Comparison of ENCODE assay signal across 8 mouse cellular contexts in genomic region chr5:151650700-151651410, GRCm38 (mm10). TPM values are rescaled to one million over a fixed set of nuclear protein-coding genes. Genes with fewer than 3 reads are reported as not detected.
DNase-seq lines count a peak whose midpoint lies in the region; ATAC-seq and TF ChIP-seq lines count a peak whose summit lies in the region.

Gene Rfc3 (minus strand): TSS chr5:151651242.

- H3K27me3 ChIP-seq in C2C12 (ENCODE audit: control insufficient read depth, insufficient read depth, insufficient read length), result no peaks in the 10 kb centered on the region
- H3K27me3 ChIP-seq in erythroblast, embryonic 14.5 days (ENCODE audit: control insufficient read depth), result no peaks in the 10 kb centered on the region
- no peaks in the 10 kb centered on the region for H3K27me3 ChIP-seq in heart, embryonic 11.5 days (ENCODE audit: control insufficient read depth, insufficient read depth, low read length)
- H3K27me3 ChIP-seq in kidney, embryonic 16.5 days (ENCODE audit: insufficient read depth, low read length), result no peaks in the 10 kb centered on the region
- H3K27me3 ChIP-seq in liver, adult 2 months (ENCODE audit: control insufficient read depth, insufficient read depth, low read length), result no peaks in the 10 kb centered on the region
- no peaks in the 10 kb centered on the region for H3K27me3 ChIP-seq in myocyte (ENCODE audit: control insufficient read depth, insufficient read depth, insufficient read length)
- no peaks in the 10 kb centered on the region for H3K27me3 ChIP-seq in splenic B cell, adult 2 months (ENCODE audit: control insufficient read depth, insufficient read depth, low read length, poor library complexity, severe bottlenecking)

- H3K4me3 ChIP-seq in C2C12 (ENCODE audit: insufficient read depth, poor library complexity, severe bottlenecking), result peak within 1 kb of the TSS; percentile 72
- peak within 1 kb of the TSS; percentile 74 for H3K4me3 ChIP-seq in erythroblast, embryonic 14.5 days (replicated peaks)
- peak within 1 kb of the TSS; percentile 73 for H3K4me3 ChIP-seq in heart, embryonic 11.5 days (ENCODE audit: low read depth, low read length)
- H3K4me3 ChIP-seq in kidney, embryonic 16.5 days (ENCODE audit: low read length), result peak within 1 kb of the TSS; percentile 69
- peak within 1 kb of the TSS; percentile 70 for H3K4me3 ChIP-seq in liver, adult 2 months (ENCODE audit: insufficient read depth, low read depth, low read length)
- peak within 1 kb of the TSS; percentile 71 for H3K4me3 ChIP-seq in myocyte

- H3K9me3 ChIP-seq in erythroblast, embryonic 14.5 days (ENCODE audit: control insufficient read depth, low read length), result no peaks in the 10 kb centered on the region
- no peaks in the 10 kb centered on the region for H3K9me3 ChIP-seq in heart, embryonic 11.5 days (replicated peaks; ENCODE audit: control insufficient read depth, low read length)
- H3K9me3 ChIP-seq in kidney, embryonic 16.5 days (ENCODE audit: low read length), result no peaks in the 10 kb centered on the region

- peaks cover 38% of the 10 kb centered on the region for H3K36me3 ChIP-seq in C2C12 (ENCODE audit: control insufficient read depth, insufficient read depth)
- peaks cover 43% of the 10 kb centered on the region for H3K36me3 ChIP-seq in erythroblast, embryonic 14.5 days (ENCODE audit: control insufficient read depth)
- H3K36me3 ChIP-seq in heart, embryonic 11.5 days (ENCODE audit: control insufficient read depth, insufficient read depth, low read length), result peaks cover 21% of the 10 kb centered on the region
- peaks cover 30% of the 10 kb centered on the region for H3K36me3 ChIP-seq in kidney, embryonic 16.5 days (ENCODE audit: insufficient read depth, low read length)
- H3K36me3 ChIP-seq in liver, adult 2 months (ENCODE audit: control insufficient read depth, insufficient read depth, low read length), result peaks cover 8% of the 10 kb centered on the region; the same call in 1 of the 2 replicates
- peaks cover 16% of the 10 kb centered on the region for H3K36me3 ChIP-seq in myocyte (ENCODE audit: control insufficient read depth, insufficient read depth)
- 0 out of 2 replicates have a peak, but pooled peaks cover 1% of the 10 kb centered on the region for H3K36me3 ChIP-seq in splenic B cell, adult 2 months (ENCODE audit: control insufficient read depth, insufficient read depth, low read length, poor library complexity, severe bottlenecking)

- H3K9ac ChIP-seq in heart, embryonic 11.5 days (ENCODE audit: low read depth, low read length), result peak within 1 kb of the TSS; percentile 86
- peak within 1 kb of the TSS; percentile 77 for H3K9ac ChIP-seq in kidney, embryonic 16.5 days (replicated peaks; ENCODE audit: low read length)
- H3K9ac ChIP-seq in liver, adult 2 months (ENCODE audit: low read depth, low read length), result peak within 1 kb of the TSS; percentile 71

- H3K27ac ChIP-seq in heart, embryonic 11.5 days (ENCODE audit: low read depth, low read length), result peak within 1 kb of the TSS; percentile 60
- peak within 1 kb of the TSS; percentile 77 for H3K27ac ChIP-seq in kidney, embryonic 16.5 days (ENCODE audit: low read length)
- H3K27ac ChIP-seq in liver, adult 2 months (replicated peaks; ENCODE audit: insufficient read depth, low read depth, low read length), result no peak within 1 kb of the TSS; the same call in 1 of the 2 replicates

- peak; percentile 16; the same call in 1 of the 2 replicates for TF ChIP-seq POLR2A in brain, embryonic 14.5 days (IDR thresholded peaks at IDR 0.05; ENCODE audit: borderline replicate concordance, extremely low read depth, insufficient read depth, insufficient read length, poor library complexity, severe bottlenecking)
- no peak for TF ChIP-seq POLR2A in liver, adult 2 months (IDR thresholded peaks at IDR 0.05; ENCODE audit: extremely low read depth, insufficient read depth, low read length)
- peak; percentile 44 for TF ChIP-seq POLR2A in myocyte (IDR thresholded peaks at IDR 0.05; ENCODE audit: insufficient read length, low read depth)

- 1% methylated on average over 42 of the region's 42 CpGs for WGBS in heart, embryonic 11.5 days (ENCODE audit: insufficient replicate concordance)
- WGBS in kidney, embryonic 16.5 days, result under 1% methylated on average over 41 of the region's 42 CpGs
- WGBS in liver, adult 2 months, result 1% methylated on average over 40 of the region's 42 CpGs

- H3K4me1 ChIP-seq in erythroblast, embryonic 14.5 days (ENCODE audit: control insufficient read depth), result peaks cover 15% of the 10 kb centered on the region
- peaks cover 2% of the 10 kb centered on the region; the same call in 1 of the 2 replicates for H3K4me1 ChIP-seq in heart, embryonic 11.5 days (ENCODE audit: control insufficient read depth, insufficient read depth, low read length)
- H3K4me1 ChIP-seq in kidney, embryonic 16.5 days (ENCODE audit: insufficient read depth, low read length), result peaks cover 11% of the 10 kb centered on the region
- H3K4me1 ChIP-seq in liver, adult 2 months (ENCODE audit: control insufficient read depth, insufficient read depth, low read length), result no peaks in the 10 kb centered on the region

- H3ac ChIP-seq in C2C12 (ENCODE audit: control insufficient read depth, insufficient read length, low read depth) (peak within 1 kb of the TSS; percentile 56), myocyte (ENCODE audit: control insufficient read depth, insufficient read length) (peak within 1 kb of the TSS; percentile 41)

- H3K79me2 ChIP-seq in C2C12 (ENCODE audit: control insufficient read depth, insufficient read depth), result peaks cover 19% of the 10 kb centered on the region
- no peaks in the 10 kb centered on the region for H3K79me2 ChIP-seq in liver, adult 2 months (ENCODE audit: control insufficient read depth, insufficient read depth, low read length)
- peaks cover 12% of the 10 kb centered on the region for H3K79me2 ChIP-seq in myocyte (ENCODE audit: control insufficient read depth, insufficient read depth)

- H3K79me3 ChIP-seq in C2C12 (ENCODE audit: low read depth), result peaks cover 9% of the 10 kb centered on the region

- peak; percentile 98 for DNase-seq in brain, embryonic 14.5 days (ENCODE audit: low read depth)
- peak; percentile 84 for DNase-seq in liver, adult 2 months (ENCODE audit: extremely low read depth, low read depth, low spot score)
- DNase-seq in splenic B cell, adult 2 months (ENCODE audit: low read depth, low spot score), result peak; percentile 95

- peak; percentile 68 for TF ChIP-seq CTCF in C2C12 (IDR thresholded peaks at IDR 0.05; ENCODE audit: control insufficient read depth, insufficient read depth, insufficient read length)
- TF ChIP-seq CTCF in brain, embryonic 14.5 days (IDR thresholded peaks at IDR 0.05; ENCODE audit: borderline replicate concordance, extremely low read depth, insufficient read depth, insufficient read length), result peak; percentile 85
- TF ChIP-seq CTCF in liver, adult 2 months (IDR thresholded peaks at IDR 0.05; ENCODE audit: low read depth, low read length), result peak; percentile 83

- peak; percentile 99 for ATAC-seq in heart, embryonic 11.5 days (replicated peaks; ENCODE audit: insufficient number of reproducible peaks, low FRiP score, low TSS enrichment)
- ATAC-seq in kidney, embryonic 16.5 days (ENCODE audit: low FRiP score, low TSS enrichment), result peak; percentile 99

- peak within 1 kb of the TSS; percentile 73 for H3K4me2 ChIP-seq in heart, embryonic 11.5 days
- H3K4me2 ChIP-seq in kidney, embryonic 16.5 days (replicated peaks; ENCODE audit: low read depth, low read length), result peak within 1 kb of the TSS; percentile 79
- peak within 1 kb of the TSS; percentile 84 for H3K4me2 ChIP-seq in myocyte (ENCODE audit: low read depth)

TF ChIP-seq in C2C12, 6 proteins besides CTCF, POLR2A, EP300 and RAD21:
- TF ChIP-seq USF1 (IDR thresholded peaks at IDR 0.05; ENCODE audit: low read depth) (no peak), MYOD1 (IDR thresholded peaks at IDR 0.05; ENCODE audit: control insufficient read depth, insufficient read length, low read depth) (no peak), MAX (IDR thresholded peaks at IDR 0.05) (peak; percentile 89)

TF ChIP-seq in myocyte, 11 proteins besides CTCF, POLR2A, EP300 and RAD21:
- TF ChIP-seq E2F4 (IDR thresholded peaks at IDR 0.05; ENCODE audit: insufficient read depth) (peak; percentile 95), TCF12 (IDR thresholded peaks at IDR 0.05; ENCODE audit: insufficient read depth, poor library complexity, severe bottlenecking) (no peak), POLR2AphosphoS2 (IDR thresholded peaks at IDR 0.05; ENCODE audit: insufficient read length, low read depth) (peak; percentile 44)

RNA-seq across cellular contexts. Expression of gene Rfc3, which starts in this region (rescaled TPM):
- polyA plus RNA-seq in C2C12 (2012; fragmentation: generic; extraction: Trizol) (84.3 TPM), myocyte (2012; fragmentation: generic; extraction: Trizol) (28.2 TPM)
- polyA plus RNA-seq in brain, embryonic 14.5 days (2012; rRNA removed), result 52.2 and 67.1 TPM in 2 replicates
- polyA plus RNA-seq in erythroblast, embryonic 14.5 days (2012), result 1.0 and 1.7 TPM in 2 replicates
- 73.6 and 75.5 TPM in 2 replicates for polyA plus RNA-seq in heart, embryonic 11.5 days (2014; fragmentation: Nextera tagmentation; extraction: Ambion mirVana)
- polyA plus RNA-seq in kidney, embryonic 16.5 days (2015; fragmentation: Nextera tagmentation; extraction: Ambion mirVana), result 99.5 and 100 TPM in 2 replicates
- total RNA-seq in liver, adult 2 months (2014; rRNA removed), result 8.0 and 8.9 TPM in 2 replicates
- 4.2 and 4.8 TPM in 2 replicates for polyA plus RNA-seq in liver, adult 2 months (2012; rRNA removed)
